Mouse (Mus musculus): ENCODE results near the gene Mars.
A peak's percentile ranks its signal among the peaks of the same experiment; 100 is the strongest.

GRCm38 (mm10) chr10:127312356-127312676, 730 bp upstream of the Mars start:
- peak; percentile 74; the same call in 1 of the 2 replicates for TF ChIP-seq CTCF (IDR thresholded peaks at IDR 0.05; ENCODE audit: extremely low read depth, insufficient read length, insufficient replicate concordance, low read depth, low read length)
- TF ChIP-seq POLR2A (IDR thresholded peaks at IDR 0.05; ENCODE audit: low read depth, low read length), result no peak; the same call in 1 of the 2 replicates

Measured in small intestine, adult 2 months (tissue).